Mouse (Mus musculus) neural tube, embryonic 13.5 days (tissue): ENCODE measurements at regions not wholly inside any gene's neighbourhood (a gene's known extent, or its start where the extent isn't known, plus 50 kb on each side); places are given as distances from the start of the nearest gene placed in this dataset.

Experiments
- ATAC-seq: fragments of 200-750 bp; cut with Nextera tagmentation; 2 replicates; pipeline ENCODE4 v1.8.0; 2017; ENCODE audit warnings: low read depth, mild to moderate bottlenecking, moderate TSS enrichment, moderate library complexity
- H3K27ac ChIP-seq: fragments of 300-500 bp; sonication (generic); replicated peaks from 2 replicates; pipeline ENCODE4 v1.5.1; 2015; ENCODE audit warnings: moderate library complexity, mild to moderate bottlenecking, inconsistent platforms
- H3K27me3 ChIP-seq: fragments of 300-500 bp; sonication (generic); 2 replicates; pipeline ENCODE4 v1.6.1; 2015; ENCODE audit warnings: mild to moderate bottlenecking, inconsistent platforms
- H3K36me3 ChIP-seq: fragments of 300-500 bp; sonication (generic); 2 replicates; pipeline ENCODE4 v1.6.1; 2015; ENCODE audit warnings: mild to moderate bottlenecking, inconsistent platforms
- H3K4me1 ChIP-seq: fragments of 300-500 bp; sonication (generic); replicated peaks from 2 replicates; pipeline ENCODE4 v1.6.1; 2015; ENCODE audit warnings: inconsistent platforms
- H3K4me2 ChIP-seq: fragments of 300-500 bp; sonication (generic); 2 replicates; pipeline ENCODE4 v1.6.1; 2015; ENCODE audit warnings: inconsistent platforms, mild to moderate bottlenecking, moderate library complexity
- H3K4me3 ChIP-seq: fragments of 300-500 bp; sonication (generic); 2 replicates; pipeline ENCODE4 v1.5.1; 2015; ENCODE audit warnings: mild to moderate bottlenecking, inconsistent platforms
- H3K9ac ChIP-seq: fragments of 300-500 bp; sonication (generic); 2 replicates; pipeline ENCODE4 v1.6.1; 2015; ENCODE audit warnings: moderate library complexity, mild to moderate bottlenecking, inconsistent platforms
- H3K9me3 ChIP-seq: fragments of 300-500 bp; sonication (generic); 2 replicates; pipeline ENCODE4 v1.6.1; 2016; ENCODE audit warnings: inconsistent platforms
- WGBS: fragments of 180-500 bp; shearing (Covaris S2); methylation state at CpG from one replicate; pipeline ENCODE4 v1.1.7; 2015; 5-methylcytosine and 5-hydroxymethylcytosine counted together

DNA sequence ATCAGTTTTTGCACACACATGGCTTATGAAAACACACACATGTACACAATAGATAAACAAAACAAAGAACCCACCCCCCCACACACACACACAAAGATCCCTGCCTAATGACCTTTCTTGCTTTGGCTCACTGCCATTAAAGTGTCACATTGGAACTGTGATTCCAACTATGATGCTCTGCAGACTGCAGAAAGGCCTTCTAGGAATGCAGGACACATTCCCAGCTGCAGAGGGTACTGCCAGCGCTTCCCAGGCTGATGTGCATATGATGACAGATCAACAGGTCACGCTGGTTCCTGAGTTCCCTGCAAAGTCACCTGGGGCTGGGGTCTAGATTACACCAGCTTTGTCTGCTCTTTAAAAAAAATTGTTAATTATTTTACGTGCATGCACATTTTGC, 68.1 kb upstream of the Ppm1j start:
- no peak overlapping the region for H3K4me3 ChIP-seq
- WGBS: 79% methylated on average over 3 of the region's 3 CpGs
- no peak overlapping the region for H3K9ac ChIP-seq
- H3K27me3 ChIP-seq: peaks cover 3% of the 10 kb centered on the region; the same call in 1 of the 2 replicates
- H3K4me1 ChIP-seq: peaks cover 6% of the 10 kb centered on the region
- H3K36me3 ChIP-seq: no peaks in the 10 kb centered on the region
- no peak overlapping the region for H3K4me2 ChIP-seq
- no peaks in the 10 kb centered on the region for H3K9me3 ChIP-seq
- no peak for ATAC-seq
- no peak overlapping the region for H3K27ac ChIP-seq

DNA sequence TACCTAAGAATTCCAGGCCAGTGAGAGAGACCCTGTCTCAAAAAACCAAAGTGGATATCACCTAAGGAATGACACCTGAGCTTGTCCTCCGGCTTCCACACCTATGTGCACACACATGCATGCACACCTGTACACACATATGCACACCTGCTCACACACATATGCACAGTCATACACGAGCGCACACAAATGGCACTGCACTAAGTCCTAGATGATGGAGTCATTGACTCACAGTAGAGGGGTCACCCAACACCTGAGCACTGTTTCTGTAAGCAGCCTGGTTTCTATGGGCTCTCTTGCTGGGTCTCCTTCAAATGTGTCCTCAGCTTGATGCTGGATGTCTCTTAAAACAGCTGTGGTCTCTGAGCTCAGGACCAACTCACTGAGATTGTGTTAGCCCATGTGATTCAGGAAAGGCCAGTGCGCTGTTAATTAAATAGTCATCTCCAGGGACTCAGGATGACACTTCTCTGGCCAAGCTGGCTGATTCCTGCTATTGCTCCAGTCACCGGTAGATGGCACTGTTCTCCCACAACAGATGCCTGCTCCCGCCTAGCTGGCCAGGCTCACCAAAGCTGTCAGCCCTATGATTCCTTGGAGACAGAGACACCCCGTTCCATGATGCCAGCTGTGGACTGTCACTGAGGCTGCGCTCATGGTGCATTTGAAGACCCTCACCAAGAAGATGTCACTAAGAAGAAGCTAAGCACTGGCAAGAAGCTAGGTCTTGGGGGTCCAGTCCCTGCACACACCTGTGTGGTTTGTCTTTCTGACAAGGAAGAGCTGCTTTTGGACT, 66.8 kb upstream of the Ppm1j start:
- H3K4me2 ChIP-seq: peak overlapping the region; percentile 49
- no peaks in the 10 kb centered on the region for H3K36me3 ChIP-seq
- H3K9me3 ChIP-seq: no peaks in the 10 kb centered on the region
- ATAC-seq: peak; percentile 77
- peaks cover 6% of the 10 kb centered on the region for H3K4me1 ChIP-seq
- no peak overlapping the region for H3K27ac ChIP-seq
- peak overlapping the region; percentile 20 for H3K4me3 ChIP-seq
- peak overlapping the region; percentile 47 for H3K9ac ChIP-seq
- 34% methylated on average over 8 of the region's 8 CpGs for WGBS
- H3K27me3 ChIP-seq: peaks cover 3% of the 10 kb centered on the region; the same call in 1 of the 2 replicates

DNA sequence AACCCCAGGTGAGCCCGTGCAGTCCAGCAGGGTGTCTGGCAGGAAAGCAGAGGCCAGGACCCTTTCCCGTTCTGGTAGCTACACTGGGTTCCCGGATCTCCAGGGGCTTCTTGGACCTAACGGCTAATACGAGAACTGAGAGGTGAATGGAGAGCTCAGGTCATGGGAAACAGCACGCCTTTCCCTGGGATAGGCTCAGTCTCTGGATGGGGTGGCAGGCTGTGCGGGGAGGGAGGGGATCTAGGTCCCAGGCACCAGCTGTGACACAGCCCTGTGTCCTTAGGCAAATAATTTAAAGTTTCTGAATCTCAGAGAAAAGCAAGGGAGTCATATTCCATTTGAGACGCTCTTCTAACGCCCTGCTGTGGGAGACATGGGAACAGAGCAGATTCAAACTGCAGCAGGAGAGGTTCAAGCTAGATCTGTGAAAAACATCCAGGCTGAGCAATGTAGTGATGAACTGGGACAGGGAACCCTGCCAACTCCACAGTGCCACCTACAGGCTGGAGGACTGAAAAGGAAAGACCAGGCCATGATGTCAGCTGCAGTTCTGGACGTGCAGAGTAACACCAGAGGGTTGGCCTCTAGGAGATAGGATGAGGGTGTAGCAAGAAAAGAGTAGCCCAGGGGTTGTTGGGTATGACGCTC, 66.1 kb upstream of the Ppm1j start:
- H3K36me3 ChIP-seq: no peaks in the 10 kb centered on the region
- H3K9ac ChIP-seq: peak overlapping the region; percentile 47
- peaks cover 3% of the 10 kb centered on the region; the same call in 1 of the 2 replicates for H3K27me3 ChIP-seq
- WGBS: 54% methylated on average over 11 of the region's 11 CpGs
- ATAC-seq: peak; percentile 33
- no peaks in the 10 kb centered on the region for H3K9me3 ChIP-seq
- H3K4me1 ChIP-seq: peaks cover 6% of the 10 kb centered on the region
- H3K4me3 ChIP-seq: peak overlapping the region; percentile 20
- H3K4me2 ChIP-seq: peak overlapping the region; percentile 49
- H3K27ac ChIP-seq: no peak overlapping the region
